Mouse (Mus musculus): ENCODE data around the gene Krt75.
"Not testable (repeated sequence)": the region's sequence is repeated elsewhere in the genome, so short reads cannot be mapped to it uniquely, and the experiment has no call there.

Gene Krt75

DNA sequence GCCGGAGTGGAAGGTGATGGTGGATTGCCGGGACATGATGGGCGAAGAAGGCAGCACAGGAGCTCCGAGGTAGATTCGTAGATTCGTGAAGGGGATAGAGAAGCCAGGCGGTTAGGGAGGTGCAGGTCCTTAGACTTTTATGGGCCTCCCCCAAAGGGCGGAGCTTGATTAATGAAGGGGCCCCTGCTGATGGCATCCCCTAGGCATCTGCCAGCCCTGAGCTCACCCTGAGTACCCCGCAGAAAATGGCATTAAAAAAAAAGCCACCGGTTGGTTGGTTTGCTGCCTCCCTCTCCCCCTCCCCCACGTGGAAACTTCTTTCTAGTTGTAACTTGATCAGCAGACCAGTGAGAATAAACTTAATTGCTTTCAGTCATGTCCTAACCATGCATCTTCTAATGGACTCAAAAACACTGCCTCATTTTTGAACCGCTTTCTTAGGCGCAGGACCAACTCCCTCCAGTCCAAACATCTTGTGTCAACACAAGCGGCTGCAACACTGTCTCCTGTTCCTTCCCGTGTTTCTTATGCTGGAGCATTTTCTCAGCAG lies at the start of gene Krt75:
Gene Krt75, minus strand, starts transcription at position 109 of the 550 bp plus-strand sequence.
- DNase-seq: no peak

DNA sequence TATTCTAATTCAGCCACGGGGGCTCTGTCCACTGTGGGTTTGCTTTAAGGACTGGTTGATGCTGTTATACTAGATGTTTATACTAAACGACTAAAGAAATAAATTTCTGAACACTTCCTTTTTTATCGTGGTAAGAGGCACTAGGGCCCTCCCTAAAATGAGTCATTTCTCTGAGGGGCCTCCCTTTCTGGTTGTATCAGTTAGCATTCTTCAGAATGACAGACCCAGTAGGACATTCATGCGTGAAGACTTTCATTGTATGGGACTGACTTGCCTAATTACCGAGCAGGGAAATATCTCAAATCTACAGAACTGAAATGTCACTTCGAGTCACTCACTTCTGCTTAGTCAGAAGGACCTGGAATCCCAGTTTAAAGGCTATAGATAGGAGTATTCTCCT lies 25.4 kb upstream of the Krt75 start:
- no peak for DNase-seq

DNA sequence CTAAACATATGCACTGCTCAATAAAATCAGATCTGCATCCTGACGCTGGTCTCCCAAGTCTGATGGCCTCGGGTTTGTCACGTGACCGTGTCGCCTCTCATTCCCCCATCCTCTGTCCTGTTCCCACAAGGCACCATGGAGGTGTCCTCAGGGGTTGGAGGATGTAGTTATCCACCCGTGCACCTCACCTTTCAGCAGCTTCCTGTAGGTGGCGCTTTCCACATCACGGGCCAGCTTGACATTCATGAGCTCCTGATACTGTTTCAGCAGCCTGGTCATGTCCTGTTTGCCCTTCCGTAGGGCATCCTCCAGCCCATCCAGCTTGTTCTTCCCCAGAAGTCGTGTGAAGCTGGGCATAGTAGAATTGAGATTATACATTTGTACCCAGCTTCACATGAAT lies 14.5 kb upstream of the Krt75 start:
- peak; percentile 4 for DNase-seq

DNA sequence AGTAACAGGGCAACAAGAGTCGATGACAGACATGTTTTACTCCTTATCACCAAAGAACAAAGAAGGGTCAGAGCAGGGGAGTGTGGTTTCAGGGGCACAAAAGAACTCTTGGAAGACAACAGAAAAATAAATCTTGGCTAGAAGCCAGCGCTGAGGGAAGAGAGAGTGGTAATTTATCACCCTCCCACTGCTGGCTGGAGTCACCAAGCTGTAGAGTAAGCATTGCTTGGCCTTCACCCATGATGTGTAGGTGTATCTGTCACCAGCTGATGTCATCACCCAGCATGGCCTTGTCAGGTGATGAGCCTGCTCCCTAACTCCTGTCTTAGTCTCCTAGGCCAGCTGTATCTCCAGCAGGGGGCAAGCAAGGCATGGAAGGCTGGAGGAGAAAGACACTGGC lies 10.8 kb upstream of the Krt75 start:
- no peak for DNase-seq

DNA sequence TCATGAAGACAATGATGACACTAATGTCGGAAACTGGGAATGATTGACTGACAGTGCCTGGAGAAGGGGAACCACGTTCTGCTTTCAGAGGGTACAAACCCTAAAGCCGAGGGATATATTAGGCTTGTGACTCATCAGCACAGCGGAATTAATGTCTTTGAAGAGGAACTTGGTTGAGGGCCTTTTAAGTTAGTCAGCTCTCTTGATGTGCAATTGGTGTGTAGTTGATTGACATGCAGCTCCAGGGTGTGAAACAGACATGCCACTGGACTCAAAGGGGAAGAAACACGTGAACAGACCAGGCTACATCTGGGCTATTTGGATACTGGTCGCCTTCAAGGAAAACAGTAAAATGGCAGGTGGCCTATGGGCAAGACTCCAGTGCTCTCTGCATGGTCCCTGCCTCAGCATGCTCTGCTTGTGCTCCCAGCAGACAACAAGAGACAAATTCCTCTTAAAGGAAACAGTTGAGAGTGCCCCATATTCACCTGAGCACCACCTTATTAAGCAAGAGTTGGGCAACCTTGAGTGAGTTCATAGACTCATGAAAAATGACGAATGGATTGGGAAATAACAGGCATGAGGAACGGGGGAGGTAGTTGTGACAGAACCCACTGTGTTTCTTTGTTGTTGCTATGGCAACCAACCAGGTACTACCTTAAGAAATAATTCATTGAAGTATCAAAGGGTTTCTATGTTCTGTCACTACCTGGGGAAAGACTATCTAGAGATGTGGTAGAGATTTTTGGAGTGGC lies 9.7 kb upstream of the Krt75 start:
- DNase-seq: no peak

DNA sequence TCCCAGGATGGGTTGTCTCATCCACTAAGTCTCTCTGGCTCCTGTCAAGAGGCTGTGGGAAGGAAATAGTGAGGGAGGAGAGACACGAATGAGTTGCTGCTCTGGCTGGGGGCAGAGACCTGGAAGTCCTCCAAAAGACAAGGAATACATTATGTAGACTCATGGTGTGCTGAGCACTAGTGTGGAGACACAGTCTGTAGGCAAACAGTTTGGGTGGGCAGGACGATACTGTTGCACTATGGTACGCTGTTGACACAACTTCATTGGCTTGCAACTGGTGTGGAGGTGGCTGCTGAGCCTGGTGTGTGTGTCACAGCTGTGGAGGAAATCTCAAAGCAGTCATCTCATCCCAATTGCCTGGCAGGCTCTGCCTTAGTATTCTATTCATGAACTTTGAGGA lies 8.0 kb upstream of the Krt75 start:
- no peak for DNase-seq

DNA sequence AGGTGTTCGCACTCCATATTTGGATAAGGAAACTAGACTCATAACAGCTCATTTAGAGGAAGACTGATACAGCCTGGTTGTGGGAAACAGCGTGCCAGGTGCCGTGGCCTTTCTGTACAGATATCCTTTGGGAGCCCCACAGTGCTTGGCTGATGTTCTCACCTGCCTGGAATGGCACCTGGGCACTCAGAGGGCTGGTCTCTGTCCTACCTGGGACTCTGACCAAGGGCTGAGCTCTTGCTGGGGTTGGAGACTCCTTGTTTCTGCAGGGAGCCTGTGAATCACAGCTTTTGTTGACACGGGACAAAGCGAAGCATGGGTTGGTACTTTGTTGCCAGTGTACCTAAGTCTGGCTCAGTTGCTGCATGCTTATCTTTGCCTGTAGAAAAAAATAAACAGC lies 1.8 kb upstream of the Krt75 start:
- no peak for DNase-seq

DNA sequence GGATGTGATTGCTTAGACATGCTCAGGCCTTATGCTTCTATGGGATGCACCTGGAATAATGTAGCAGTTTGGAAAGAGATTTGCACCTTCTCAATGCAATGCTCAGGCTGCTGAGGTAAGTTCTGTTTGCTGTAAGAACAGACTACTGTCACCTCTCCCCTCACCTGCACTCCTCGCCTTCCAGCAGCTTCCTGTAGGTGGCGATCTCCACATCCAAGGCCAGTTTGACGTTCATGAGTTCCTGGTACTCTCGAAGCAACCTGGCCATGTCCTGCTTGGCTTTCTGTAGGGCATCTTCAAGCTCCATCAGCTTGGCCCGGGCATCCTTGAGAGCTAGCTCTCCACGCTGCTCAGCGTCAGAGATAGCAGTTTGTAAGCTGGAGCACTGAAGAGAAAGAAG lies 5.9 kb downstream of the Krt75 start:
- DNase-seq: peak; percentile 19

DNA sequence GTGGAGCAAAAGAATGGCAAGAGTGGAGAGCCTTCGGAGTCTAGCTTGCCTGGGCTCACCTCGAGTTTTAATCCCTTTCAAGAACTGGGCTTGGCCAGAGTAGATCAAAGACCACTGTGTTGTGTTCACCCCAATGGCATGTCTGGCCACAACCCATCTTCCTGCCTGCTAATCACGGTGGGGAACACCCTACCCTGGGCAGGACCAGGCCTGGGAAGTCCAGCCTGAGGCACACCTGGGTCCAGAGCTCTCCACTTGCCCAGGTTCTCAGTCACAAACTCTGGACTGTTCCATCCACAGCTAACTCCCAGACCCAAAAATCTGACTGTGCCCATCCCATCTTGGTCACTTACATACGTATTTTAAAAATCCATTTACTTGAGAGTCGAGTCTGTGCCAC lies 10.9 kb downstream of the Krt75 start, which contains the start of gene Krt90:
Gene Krt90, minus strand, starts transcription at position 101 of the 400 bp plus-strand sequence.
- DNase-seq: no peak

DNA sequence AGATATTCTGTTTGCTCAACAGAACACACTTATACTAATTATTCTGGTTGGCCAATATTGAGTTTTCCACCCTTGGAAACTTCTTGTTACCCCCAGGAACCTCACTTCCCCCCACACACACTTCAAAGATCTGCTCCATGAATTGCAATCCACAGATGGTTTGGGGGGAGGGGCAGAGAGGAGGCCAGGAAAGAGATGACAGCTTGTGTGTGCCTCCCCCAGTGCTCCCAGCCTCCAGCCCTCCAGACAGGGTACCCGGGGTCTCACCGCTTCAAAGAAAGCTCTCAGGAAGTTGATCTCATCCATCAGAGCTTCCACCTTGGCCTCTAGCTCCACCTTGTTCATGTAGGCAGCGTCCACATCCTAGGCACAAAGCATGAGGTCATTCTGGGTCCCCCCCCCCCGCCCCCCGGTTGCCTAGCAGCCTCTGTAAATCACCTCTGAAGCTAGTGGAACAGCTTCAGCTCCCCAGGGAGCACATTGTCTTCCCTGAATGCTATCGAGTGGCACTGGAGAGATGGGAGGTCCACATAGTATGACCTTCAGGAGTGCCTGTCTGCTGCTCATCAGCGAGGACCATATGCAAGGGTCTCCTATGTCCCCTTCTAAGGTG lies 15.6 kb downstream of the Krt75 start:
- no peak for DNase-seq

DNA sequence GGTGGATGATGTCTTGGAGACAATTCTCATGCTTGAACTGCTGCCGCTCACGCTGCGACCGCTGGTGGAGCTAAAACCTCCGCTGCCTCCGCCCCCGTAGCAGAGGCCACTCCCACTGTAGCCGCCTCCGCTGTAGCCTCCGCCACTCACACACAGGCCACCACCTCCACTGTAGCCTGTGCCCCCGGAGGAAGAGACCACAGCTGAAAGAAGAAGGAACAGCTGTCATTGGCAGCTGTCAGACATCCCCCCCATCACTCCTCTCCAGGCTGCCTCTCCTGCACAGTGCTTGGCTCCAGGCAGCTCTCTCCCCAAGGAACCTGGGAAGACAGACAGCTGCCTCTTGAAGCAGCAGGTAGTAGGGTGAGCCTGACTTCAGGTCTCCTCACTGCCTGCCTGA lies 20.5 kb downstream of the Krt75 start:
- no peak for DNase-seq

DNA sequence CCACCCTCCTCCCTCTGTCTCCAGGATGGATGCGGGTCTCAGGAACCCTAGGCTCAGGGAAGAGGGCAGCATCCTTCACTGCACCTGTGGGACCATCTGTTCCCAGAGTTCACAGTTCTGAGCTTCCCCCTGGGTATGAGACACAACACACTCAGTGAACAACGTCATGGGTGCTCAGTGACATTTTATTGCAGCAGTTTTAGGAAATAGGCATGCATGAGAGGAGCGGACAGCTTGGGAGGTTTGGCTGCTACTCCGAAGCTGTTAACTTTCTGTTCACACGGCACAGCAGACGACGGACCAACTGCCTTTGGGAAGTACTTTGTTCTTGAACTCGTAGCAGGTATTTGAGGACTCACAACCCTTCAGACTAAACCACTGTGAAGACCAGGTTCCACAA lies 21.5 kb downstream of the Krt75 start:
- DNase-seq: no peak

DNA sequence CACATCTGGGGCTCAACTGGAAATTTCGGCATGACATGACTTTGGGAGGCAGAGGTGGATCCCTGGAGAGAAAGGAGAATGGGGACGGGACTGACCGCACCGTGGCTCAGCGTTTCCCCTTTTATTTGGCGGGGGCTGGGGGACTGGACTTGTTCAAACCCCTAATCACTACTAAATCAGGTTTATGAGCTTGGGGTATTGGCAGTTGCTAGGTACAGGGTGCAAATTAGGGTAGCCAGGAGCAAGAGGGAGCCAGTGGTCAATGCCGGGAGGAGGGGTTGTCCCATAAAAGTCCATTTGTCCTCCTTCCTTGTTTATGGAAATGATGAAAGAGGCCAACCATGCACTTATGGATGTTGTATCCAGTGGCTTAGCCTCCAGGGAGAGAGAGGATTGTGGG lies 23.1 kb downstream of the Krt75 start, which contains the start of gene Krt82:
Gene Krt82, minus strand, starts transcription at position 101 of the 400 bp plus-strand sequence.
- no peak for DNase-seq

DNA sequence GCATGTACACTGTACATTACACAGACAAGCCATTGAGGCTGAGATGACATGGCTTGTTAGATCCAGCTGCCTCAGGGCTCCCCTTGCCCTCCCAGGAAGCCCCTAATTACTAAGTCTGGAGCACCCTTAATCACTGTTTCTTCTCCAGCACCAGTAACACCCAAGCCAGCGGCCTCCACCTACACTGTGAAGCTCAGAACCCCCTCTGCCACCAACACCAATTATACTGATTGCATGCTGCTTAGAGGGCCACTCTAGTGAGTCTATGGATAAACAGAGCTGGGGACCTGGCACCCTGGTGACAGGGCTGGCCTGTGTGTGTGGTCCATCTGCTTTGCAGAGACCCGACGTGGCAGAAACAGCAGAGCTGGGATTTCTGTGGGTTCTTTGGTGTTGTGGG lies 29.2 kb downstream of the Krt75 start:
- no peak for DNase-seq

DNA sequence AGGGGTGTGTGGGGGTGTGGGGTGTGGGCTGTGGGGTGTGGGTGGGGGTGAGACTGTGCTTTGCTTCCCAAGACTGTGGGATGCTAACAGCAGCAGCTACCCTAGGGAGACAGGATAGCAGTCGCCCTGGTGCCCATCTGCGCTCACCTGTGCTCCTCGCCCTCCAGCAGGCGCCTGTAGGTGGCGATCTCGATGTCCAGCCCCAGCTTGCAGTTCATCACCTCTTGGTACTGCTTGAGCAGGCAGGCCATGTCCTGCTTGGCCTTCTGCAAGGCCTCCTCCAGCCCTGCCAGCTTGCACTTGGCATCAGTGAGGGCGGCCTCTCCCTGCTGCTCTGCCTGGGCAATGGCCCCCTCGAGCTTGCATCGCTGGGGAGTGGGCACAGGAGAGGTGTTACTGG lies 31.2 kb downstream of the Krt75 start:
- no peak for DNase-seq

DNA sequence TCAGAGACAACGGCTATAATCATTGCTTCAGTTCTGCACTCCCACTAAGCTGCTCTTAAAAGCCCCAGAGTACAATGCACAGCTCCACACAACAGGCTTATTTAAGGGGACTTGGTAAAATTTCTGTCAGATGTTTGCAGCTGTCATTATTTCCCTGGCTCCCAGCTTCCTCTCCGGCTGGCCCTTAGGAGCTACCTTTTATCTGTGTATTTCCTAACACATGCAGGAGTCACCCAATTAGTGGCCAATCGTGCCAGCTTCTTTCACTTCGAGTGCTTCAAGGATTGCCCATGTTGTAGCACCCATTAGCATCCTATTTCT lies 35.2 kb downstream of the Krt75 start:
- no peak for DNase-seq

DNA sequence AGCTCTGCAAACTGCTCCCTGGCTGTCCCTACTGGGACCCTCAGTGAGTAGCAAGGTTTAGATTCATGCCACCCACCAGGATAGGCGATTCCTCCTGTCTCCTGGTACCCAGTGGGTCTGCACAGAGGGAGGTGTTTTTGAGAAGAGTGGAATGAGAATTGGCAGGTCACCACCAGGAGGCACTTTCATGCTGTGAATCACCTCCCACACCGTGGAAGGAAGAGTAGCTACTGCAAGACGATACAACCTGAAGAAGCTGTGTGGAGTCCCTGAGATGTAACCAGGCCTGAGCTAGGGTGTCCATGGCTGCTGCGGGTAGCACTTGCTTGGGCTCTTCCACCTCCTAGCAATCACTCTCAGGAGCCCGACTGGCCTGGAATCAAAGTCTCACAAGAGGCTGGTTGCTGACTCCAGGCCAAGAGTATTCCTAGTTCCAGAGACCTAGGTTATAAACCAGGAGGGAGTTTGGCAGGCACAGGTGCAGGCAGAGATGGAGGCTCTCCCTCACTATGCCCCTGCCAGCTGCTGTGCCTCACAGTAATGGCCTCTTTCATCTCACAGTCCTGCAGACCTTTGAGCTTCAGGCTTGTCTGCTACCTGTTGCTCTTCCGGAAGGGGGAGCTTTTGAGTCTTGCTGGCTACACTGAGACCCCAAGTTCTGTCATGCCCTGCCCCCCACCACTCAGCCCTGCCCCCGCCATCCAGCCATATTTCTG lies 35.7 kb downstream of the Krt75 start:
- DNase-seq: no peak

DNA sequence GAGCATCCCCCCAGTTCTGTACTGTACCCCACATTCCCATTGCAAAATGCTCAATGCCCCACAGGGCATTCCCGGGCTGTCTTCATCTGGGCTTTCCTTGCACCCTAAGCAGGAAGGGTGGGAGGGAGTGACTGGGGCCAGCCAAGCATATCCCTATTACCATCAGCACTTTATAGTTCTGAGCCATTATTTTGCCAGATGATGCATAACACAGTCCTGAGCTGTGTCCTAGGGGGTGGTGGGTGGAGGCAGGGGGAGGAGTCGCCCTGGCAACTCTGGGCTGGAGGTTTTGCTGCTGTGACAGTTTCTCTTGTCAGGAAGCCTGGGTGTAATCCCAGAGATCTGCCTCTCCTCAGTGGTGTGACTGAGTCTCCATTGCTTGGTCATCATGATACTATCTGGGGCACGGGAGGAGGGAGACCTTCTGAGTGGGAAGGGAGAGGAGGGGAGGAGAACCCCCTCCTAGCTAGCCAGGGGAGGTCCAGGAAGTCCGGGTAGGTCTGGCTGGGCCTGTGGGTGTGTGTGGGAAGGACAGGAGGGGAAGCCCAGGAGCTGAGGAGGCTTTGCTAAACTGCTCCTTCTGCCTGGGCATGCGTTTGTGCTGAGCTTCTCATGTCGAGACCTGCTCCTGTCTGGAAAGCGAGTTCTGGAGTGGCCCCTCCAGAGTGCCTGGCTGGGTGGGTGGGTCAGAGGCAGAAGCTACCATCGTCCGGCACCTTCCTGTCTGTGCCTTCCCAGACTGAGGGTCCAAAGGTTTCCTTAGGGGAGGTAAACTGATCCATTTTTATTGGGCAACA lies 37.5 kb downstream of the Krt75 start:
- DNase-seq: no peak

DNA sequence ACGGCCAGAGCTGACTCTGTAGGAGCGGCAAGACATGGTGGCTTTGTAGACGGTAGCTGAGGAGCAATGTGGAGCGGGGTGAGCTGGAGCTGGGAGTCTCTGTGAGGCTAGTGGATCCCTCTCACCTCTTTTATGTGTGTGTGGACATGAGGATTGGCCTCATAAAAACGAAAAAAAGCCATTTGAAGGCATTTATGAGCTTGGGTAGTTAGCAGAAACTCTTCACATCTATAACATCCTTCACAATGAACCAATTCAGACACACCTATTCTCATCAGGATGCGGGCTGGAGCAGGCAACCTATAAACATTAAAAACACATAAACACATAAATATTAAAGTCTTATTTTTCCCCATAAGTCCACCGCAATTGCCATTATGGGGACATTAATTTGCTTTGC lies 41.0 kb downstream of the Krt75 start, which contains the start of gene Krt84:
Gene Krt84, minus strand, starts transcription at position 101 of the 400 bp plus-strand sequence.
- DNase-seq: no peak

DNA sequence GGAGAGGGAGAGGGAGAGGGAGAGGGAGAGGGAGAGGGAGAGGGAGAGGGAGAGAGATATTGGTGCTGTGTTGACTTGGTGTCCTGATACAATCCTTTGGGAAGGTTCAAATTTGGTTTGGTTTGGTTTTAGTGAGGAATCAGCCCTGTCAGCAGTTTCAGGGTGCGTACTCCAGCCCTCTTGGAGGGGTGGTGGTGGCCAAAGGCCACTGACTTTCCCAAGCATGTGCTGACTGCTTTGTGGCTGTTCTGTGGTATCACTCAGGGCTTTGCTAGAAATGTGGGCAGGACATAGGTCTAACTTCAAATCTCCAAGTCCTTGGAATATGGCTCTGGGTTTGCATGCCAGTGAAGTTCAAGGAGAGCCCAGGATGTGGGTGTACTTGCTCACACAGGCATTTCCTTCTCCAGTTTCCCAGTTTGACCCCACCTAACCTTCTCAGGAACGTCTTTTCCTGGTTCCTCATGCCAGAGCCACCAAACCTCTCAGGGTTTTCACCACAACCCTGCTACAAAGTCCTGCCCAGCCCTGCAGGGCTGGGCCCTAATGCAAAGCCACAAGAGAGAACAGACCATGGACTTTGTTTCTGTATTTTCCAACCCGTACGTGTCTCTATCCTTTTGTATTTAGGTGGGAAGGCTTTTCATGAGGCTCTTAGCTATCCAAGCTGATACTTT lies 51.0 kb downstream of the Krt75 start:
- peak; percentile 59 for DNase-seq

DNA sequence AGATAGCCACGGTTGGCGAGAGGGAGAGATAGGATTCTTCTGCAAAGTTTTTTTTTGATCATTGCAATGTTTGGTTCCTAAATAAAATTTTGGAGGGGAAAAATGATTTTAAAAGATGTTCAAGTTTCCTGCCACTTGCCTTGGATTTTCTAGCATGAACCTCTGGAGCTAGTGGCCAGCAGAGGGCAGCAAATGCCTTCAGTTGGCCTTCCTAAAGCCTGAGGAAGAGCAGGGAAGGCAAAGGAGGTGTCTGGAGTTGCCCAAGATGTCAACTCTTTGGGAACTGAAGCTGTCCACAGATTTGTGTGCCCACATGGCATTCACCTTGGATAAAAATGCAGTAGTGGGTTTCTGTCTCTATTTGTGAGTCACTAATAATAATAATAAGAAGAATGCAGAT lies 53.9 kb downstream of the Krt75 start:
- peak; percentile 76 for DNase-seq

DNA sequence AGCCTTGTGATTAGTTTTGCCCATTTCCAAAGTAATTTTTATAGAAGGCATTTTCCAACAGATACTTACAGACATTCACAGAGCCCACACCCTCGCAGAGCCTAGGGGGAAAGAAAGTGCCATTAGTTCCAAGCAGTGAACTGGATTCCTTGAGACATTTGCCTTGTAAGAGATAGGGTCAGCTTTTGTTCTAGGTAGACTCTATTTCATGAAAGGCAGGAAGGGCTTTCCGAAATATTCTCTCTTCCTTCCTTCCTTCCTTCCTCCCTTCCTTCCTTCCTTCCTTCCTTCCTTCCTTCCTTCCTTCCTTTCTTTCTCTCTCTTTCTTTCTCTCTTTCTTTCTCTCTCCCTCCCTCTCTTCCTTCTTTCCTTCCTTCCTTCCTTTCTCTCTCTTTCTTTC lies 56.5 kb downstream of the Krt75 start, which contains the start of gene Gm49425:
Gene Gm49425, minus strand, starts transcription at position 101 of the 400 bp plus-strand sequence.
- not testable (repeated sequence) for DNase-seq
